Mouse (Mus musculus) midbrain, embryonic 16.5 days (tissue): Measurements from ENCODE around the gene Ccnb2. TPM values are rescaled to one million over a fixed set of nuclear protein-coding genes. Genes with fewer than 3 reads are reported as not detected.
A peak's percentile ranks its signal among the peaks of the same experiment; 100 is the strongest.
"Not testable (repeated sequence)": the region's sequence is repeated elsewhere in the genome, so short reads cannot be mapped to it uniquely, and the experiment has no call there.

ENCODE experiments used
- ATAC-seq: fragments of 200-750 bp; cut with Nextera tagmentation; 2 replicates; pipeline ENCODE4 v1.8.0; 2017; ENCODE audit warnings: moderate TSS enrichment
- H3K27ac ChIP-seq: fragments of 300-500 bp; sonication (generic); 2 replicates; pipeline ENCODE4 v1.5.1; 2014; ENCODE audit warnings: mild to moderate bottlenecking, low read length, mixed read lengths
- H3K27me3 ChIP-seq: fragments of 300-500 bp; sonication (generic); 2 replicates; pipeline ENCODE4 v1.6.1; 2014; ENCODE audit warnings: low read depth, low read length, mixed read lengths; ENCODE audit not compliant: control insufficient read depth, insufficient read depth
- H3K36me3 ChIP-seq: fragments of 300-500 bp; sonication (generic); 2 replicates; pipeline ENCODE4 v1.6.1; 2014; ENCODE audit warnings: mild to moderate bottlenecking, low read length, moderate library complexity, mixed read lengths; ENCODE audit not compliant: control insufficient read depth, insufficient read depth
- H3K4me1 ChIP-seq: fragments of 300-500 bp; sonication (generic); 2 replicates; pipeline ENCODE4 v1.6.1; 2014; ENCODE audit warnings: mild to moderate bottlenecking, low read length, mixed read lengths; ENCODE audit not compliant: control insufficient read depth, insufficient read depth
- H3K4me2 ChIP-seq: fragments of 300-500 bp; sonication (generic); 2 replicates; pipeline ENCODE4 v1.6.1; 2014; ENCODE audit warnings: mild to moderate bottlenecking, low read length, mixed read lengths
- H3K4me3 ChIP-seq: fragments of 300-500 bp; sonication (generic); 2 replicates; pipeline ENCODE4 v1.5.1; 2014; ENCODE audit warnings: low read depth, mild to moderate bottlenecking, low read length, moderate library complexity, mixed read lengths
- H3K9ac ChIP-seq: fragments of 300-500 bp; sonication (generic); 2 replicates; pipeline ENCODE4 v1.6.1; 2014; ENCODE audit warnings: low read depth, low read length, mixed read lengths
- H3K9me3 ChIP-seq: fragments of 300-500 bp; sonication (generic); replicated peaks from 2 replicates; pipeline ENCODE4 v1.6.1; 2014; ENCODE audit warnings: mild to moderate bottlenecking, low read length, mixed read lengths; ENCODE audit not compliant: control insufficient read depth, poor library complexity, severe bottlenecking
- WGBS: fragments of 180-500 bp; shearing (Covaris S2); extraction: QIAGEN DNeasy Blood & Tissue Kit; methylation state at CpG from one replicate; pipeline ENCODE4 v1.1.7; 2014; 5-methylcytosine and 5-hydroxymethylcytosine counted together
- polyA plus RNA-seq: library from polyadenylated mRNA; unstranded; fragments of >200 nt; fragmentation: Nextera tagmentation; extraction: Ambion mirVana; gene quantifications from 2 replicates; pipeline ENCODE4 v1.2.1, GENCODE M21; 2015

Gene Ccnb2
- polyA plus RNA-seq = 14.8 and 20.3 TPM in 2 replicates

DNA sequence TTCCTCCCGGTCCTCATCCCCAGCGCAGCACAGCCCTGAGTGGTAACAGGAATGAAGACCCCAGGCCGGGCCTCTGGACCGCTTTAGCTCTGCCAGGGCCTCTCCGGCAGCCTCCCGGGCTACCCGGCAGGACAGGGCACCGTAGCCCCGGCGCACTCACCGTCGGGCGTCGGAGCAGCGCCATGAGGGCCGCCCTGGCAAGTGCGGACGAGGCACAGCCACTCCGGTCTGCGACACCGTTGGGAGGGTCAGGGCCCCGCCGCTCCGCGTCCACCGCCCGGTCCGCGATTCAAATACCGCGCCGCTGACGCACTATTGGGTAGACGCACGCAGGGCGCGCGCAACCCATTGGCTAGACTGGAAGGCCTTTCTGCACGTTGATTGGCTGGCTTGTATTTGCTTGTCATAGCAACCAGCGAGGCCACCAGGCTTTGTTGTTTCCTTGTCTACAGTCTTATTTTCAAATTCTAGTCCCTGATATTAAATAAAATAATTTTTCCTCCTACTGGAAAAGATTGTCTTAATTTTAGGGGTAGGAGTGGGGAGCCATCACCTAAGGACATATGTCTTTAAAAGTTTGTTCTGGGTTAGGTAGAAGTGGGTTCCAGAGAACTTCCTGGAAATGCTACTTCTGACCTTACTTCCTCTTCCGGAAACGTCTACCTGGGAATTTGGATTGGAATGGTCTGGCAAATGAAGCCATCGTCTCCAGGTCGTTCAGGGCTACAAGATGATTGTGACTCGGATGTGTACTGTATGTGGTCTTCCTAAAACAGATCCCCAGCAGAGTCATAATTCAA lies at the start of gene Ccnb2:
Ccnb2 (minus strand) TSS at position 291 of the 800 bp plus-strand sequence.
- H3K9ac ChIP-seq = 0 out of 2 replicates have a peak within 1 kb of the TSS, but pooled peaks have one; percentile 34
- peak; percentile 98 for ATAC-seq
- no peak within 1 kb of the TSS for H3K27ac ChIP-seq
- peaks cover 9% of the 10 kb centered on the region for H3K4me1 ChIP-seq
- H3K36me3 ChIP-seq = 0 out of 2 replicates have a peak, but pooled peaks cover 2% of the 10 kb centered on the region
- 3% methylated on average over 45 of the region's 45 CpGs for WGBS
- H3K9me3 ChIP-seq = no peaks in the 10 kb centered on the region
- no peaks in the 10 kb centered on the region for H3K27me3 ChIP-seq
- peak within 1 kb of the TSS; percentile 46 for H3K4me3 ChIP-seq
- peak within 1 kb of the TSS; percentile 99 for H3K4me2 ChIP-seq

DNA sequence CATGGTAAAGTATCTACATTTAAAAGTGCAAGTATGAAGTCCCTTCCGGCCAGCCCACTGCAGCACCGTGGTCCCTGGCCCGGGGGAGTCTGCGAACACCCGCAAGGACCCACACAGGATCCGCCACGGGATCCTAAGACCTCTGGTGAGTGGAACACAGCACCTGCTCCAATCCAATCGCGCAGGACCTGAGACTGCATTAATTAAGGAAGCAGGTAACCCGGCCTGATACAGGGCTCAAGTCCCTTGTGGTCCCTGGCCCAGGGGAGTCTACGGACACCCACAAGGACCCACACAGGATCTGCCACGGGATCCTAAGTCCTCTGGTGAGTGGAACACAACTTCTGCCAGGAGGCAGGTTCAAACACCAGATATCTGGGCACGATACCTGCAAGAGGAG lies 41.7 kb upstream of the Ccnb2 start:
- H3K4me3 ChIP-seq, H3K4me2 ChIP-seq, H3K9me3 ChIP-seq, H3K27ac ChIP-seq, H3K4me1 ChIP-seq, H3K36me3 ChIP-seq, H3K9ac ChIP-seq, H3K27me3 ChIP-seq, ATAC-seq: not testable (repeated sequence)
- 98% methylated on average over 13 of the region's 13 CpGs for WGBS

DNA sequence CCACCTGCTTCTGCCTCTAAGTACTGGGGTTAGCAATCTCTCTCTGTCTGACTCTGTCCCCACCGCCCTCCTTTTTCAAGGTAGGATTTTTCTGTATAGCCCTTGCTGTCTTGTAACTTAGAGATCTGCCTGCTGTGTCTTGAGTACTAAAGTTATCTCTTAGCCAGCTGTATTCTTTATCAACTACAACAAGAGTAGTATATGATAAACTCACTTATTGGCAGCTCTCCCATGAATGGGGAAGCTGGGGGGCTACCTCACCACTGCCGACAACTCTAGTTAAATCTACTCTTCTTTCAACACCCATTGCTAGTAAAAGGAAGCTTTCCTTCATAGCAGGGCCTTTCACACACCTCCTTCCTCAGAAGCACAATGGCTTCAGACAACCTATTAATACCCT lies 31.0 kb upstream of the Ccnb2 start:
- Histone ChIP-seq H3K9me3 (no peaks in the 10 kb centered on the region), H3K4me1 (no peaks in the 10 kb centered on the region), H3K27me3 (no peaks in the 10 kb centered on the region), H3K4me2 (no peak overlapping the region), H3K36me3 (peaks cover 19% of the 10 kb centered on the region), H3K27ac (no peak overlapping the region), H3K4me3 (no peak overlapping the region), H3K9ac (no peak overlapping the region)
- ATAC-seq = no peak
- 96% methylated on average over 2 of the region's 2 CpGs for whole genome bisulfite sequencing

DNA sequence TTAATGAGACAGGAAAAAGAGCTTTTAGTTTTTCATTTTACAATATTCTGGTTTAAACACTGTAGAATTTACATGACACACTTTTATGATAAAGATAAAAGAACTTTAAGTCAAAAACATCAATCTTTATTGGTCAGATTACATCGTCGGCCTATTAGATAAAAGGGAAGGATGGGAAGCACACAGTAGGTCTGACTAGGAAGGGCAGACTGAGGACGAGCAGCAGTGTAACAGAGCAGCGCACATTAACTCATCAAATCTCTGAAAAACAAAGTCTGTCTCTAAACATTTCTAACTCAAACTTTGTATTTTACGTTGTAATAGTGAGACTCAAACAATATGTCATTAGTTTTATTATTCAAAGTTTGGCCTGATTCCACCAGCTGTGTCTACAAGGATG lies 27.7 kb upstream of the Ccnb2 start:
- H3K4me2 ChIP-seq = no peak overlapping the region
- 96% methylated on average over 5 of the region's 5 CpGs for WGBS
- no peaks in the 10 kb centered on the region for H3K9me3 ChIP-seq
- H3K36me3 ChIP-seq = peaks cover 11% of the 10 kb centered on the region
- ATAC-seq = no peak
- no peaks in the 10 kb centered on the region for H3K4me1 ChIP-seq
- no peaks in the 10 kb centered on the region for H3K27me3 ChIP-seq
- no peak overlapping the region for H3K9ac ChIP-seq
- H3K27ac ChIP-seq = no peak overlapping the region
- H3K4me3 ChIP-seq = no peak overlapping the region

DNA sequence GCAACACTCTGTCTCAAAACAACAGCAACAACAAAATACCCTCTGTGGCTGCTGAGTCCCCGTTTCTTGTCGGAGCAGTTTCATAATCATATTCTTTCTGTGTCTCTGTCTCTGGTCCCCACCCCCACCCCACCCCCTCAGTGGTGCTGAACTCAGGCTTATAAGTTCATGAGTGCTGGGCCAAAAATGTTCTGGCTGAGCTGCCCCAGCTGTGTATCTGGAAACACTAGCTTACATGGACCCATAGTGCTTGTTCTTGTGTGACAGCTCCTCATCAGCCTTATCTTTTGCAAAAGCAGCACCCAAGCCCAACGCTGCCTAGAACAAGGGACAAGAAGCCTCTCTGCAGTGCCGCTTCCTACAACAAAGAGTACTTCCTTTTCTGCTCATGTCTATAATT lies 18.6 kb upstream of the Ccnb2 start:
- H3K4me1 ChIP-seq = no peaks in the 10 kb centered on the region
- no peak overlapping the region for H3K4me2 ChIP-seq
- peaks cover 26% of the 10 kb centered on the region for H3K36me3 ChIP-seq
- no peak overlapping the region for H3K27ac ChIP-seq
- WGBS = 97% methylated on average over 4 of the region's 4 CpGs
- no peak overlapping the region for H3K4me3 ChIP-seq
- no peak for ATAC-seq
- no peak overlapping the region for H3K9ac ChIP-seq
- no peaks in the 10 kb centered on the region for H3K27me3 ChIP-seq
- no peaks in the 10 kb centered on the region for H3K9me3 ChIP-seq

DNA sequence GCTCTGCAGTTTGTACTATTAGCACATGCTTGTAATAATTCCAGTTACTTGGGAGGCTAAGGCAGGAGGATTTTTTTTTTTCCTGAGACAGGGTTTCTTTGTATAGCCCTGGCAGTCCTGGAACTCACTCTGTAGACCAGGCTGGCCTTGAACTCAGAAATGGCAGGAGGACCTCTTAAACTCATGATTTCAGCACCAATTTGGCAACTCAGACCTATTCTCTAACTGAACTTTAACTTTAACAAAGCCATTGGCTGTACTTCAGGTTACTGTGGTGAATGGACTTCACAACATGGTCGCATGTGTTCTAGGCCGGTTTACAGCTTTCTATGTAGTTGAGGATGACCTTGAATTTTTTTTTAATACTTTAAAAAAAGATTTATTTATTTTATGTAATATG lies 1.3 kb upstream of the Ccnb2 start:
- Histone ChIP-seq H3K36me3 (0 out of 2 replicates have a peak, but pooled peaks cover 2% of the 10 kb centered on the region), H3K9me3 (no peaks in the 10 kb centered on the region), H3K27ac (no peak overlapping the region), H3K4me3 (no peak overlapping the region), H3K9ac (no peak overlapping the region), H3K27me3 (no peaks in the 10 kb centered on the region), H3K4me1 (peaks cover 9% of the 10 kb centered on the region), H3K4me2 (no peak overlapping the region)
- ATAC-seq = no peak
- 94% methylated on average over 2 of the region's 2 CpGs for WGBS

DNA sequence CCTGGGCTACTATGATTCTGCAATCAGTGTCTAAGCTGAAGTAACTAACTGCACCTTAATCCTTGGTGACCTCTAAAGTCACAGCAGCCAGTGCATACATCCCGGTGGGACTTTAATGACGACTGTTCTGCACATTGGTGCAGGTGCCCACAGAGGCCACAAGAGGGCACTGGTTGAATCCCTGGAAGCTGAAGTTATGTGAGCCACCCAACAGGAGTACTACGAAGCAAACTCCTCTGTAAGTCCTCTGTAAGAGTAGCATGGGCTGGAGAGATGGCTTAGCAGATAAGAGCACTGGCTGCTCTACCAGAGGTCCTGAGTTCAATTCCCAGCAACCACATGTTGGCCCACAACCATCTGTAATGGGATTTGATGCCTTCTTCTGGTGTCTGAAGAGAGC lies 4.9 kb downstream of the Ccnb2 start:
- 90% methylated on average over 3 of the region's 3 CpGs for WGBS
- no peak overlapping the region for H3K4me2 ChIP-seq
- no peak for ATAC-seq

DNA sequence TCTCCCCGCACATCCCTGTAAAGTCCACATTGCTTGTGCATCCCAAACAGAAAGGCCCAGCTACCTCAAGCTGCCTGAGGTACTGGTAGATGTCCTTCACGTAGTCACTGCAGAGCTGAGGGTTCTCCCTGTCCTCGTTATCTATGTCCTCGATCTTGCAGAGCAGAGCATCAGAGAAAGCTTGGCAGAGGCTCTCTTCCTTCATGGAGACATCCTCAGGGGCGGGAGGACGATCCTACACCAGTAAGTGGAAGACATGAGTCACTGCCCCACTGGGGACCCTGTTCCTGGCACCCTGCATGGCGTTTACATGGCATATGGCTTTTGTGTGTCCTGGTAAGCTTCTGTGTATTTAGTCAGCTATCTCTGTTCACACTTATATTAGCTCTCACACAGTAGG lies 8.3 kb downstream of the Ccnb2 start:
- H3K36me3 ChIP-seq = 0 out of 2 replicates have a peak, but pooled peaks cover 3% of the 10 kb centered on the region
- 93% methylated on average over 7 of the region's 7 CpGs for WGBS
- no peak for ATAC-seq
- H3K4me2 ChIP-seq = no peak overlapping the region
- no peaks in the 10 kb centered on the region for H3K4me1 ChIP-seq
- no peaks in the 10 kb centered on the region for H3K27me3 ChIP-seq
- no peaks in the 10 kb centered on the region for H3K9me3 ChIP-seq
- no peak overlapping the region for H3K4me3 ChIP-seq
- H3K27ac ChIP-seq = no peak overlapping the region
- no peak overlapping the region for H3K9ac ChIP-seq

More for the DNA sequence above, 4.9 kb downstream of the Ccnb2 start:
- Histone ChIP-seq H3K9ac (no peak overlapping the region), H3K4me3 (no peak overlapping the region), H3K9me3 (no peaks in the 10 kb centered on the region), H3K36me3 (no peaks in the 10 kb centered on the region), H3K27me3 (no peaks in the 10 kb centered on the region), H3K4me1 (peaks cover 4% of the 10 kb centered on the region), H3K27ac (no peak overlapping the region)

DNA sequence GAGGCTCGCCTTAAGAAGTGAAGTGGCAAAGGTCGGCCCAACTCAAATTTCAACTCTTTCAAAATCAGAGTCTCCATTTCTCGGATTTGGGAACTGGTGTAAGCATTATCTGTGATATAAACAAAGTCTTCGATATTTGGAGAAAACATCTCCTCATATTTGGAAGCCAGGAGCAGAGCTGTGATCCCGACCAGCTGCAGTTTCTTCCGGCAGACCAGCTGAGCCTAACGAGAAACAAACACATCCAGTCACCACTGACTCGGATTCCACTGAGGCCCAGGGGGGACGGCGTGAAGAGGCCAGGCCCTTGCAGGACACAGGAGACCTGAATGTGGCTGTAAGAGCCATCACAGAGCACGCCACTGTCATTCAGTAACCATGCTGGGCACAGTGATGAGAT lies 10.7 kb downstream of the Ccnb2 start:
- H3K4me2 ChIP-seq = no peak overlapping the region
- H3K27me3 ChIP-seq = no peaks in the 10 kb centered on the region
- H3K9ac ChIP-seq = no peak overlapping the region
- ATAC-seq = no peak
- WGBS = 83% methylated on average over 11 of the region's 11 CpGs
- H3K36me3 ChIP-seq = 0 out of 2 replicates have a peak, but pooled peaks cover 5% of the 10 kb centered on the region
- no peak overlapping the region for H3K4me3 ChIP-seq
- no peaks in the 10 kb centered on the region for H3K4me1 ChIP-seq
- H3K9me3 ChIP-seq = no peaks in the 10 kb centered on the region
- H3K27ac ChIP-seq = no peak overlapping the region
